Mouse (Mus musculus): ENCODE measurements at regions not wholly inside any gene's neighbourhood (a gene's known extent, or its start where the extent isn't known, plus 50 kb on each side); places are given as distances from the start of the nearest gene placed in this dataset.

DNA sequence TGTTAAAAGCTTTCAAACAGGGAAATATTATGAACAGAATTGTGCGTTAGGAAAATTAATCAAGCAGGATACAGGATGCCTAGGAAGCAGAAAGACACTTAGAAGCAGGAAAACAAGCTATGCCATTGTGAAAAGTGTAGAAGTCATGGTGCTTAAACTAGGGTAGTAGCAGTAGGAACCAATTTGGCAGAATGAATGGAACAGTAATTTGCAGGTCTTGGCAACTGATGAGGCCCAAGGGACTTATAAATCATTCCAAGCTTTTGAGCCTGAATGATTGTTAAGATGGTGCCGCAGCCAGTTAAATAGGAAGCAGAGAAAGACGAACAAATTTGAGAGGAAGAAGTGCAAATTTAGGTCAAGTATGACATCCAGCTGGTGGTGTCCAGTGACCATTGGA, 360.5 kb upstream of the Mef2c start:
- TF ChIP-seq POLR2A (IDR thresholded peaks at IDR 0.05; ENCODE audit: control insufficient read depth, extremely low read depth, insufficient read depth, low read length, poor library complexity) = no peak
- no peak for TF ChIP-seq CTCF (IDR thresholded peaks at IDR 0.05; ENCODE audit: borderline replicate concordance, control insufficient read depth, extremely low read depth, insufficient read depth, low read length, poor library complexity)

Data from thymus, adult 2 months (tissue).